Mouse (Mus musculus) limb, embryonic 14.5 days (tissue): ENCODE measurements around the gene Entpd8. TPM values are rescaled to one million over a fixed set of nuclear protein-coding genes. Genes with fewer than 3 reads are reported as not detected.

Source experiments
- ATAC-seq: fragments of 200-750 bp; cut with Nextera tagmentation; 2 replicates; pipeline ENCODE4 v1.8.0; 2017; ENCODE audit warnings: low read depth, moderate number of reproducible peaks, moderate TSS enrichment; ENCODE audit not compliant: low FRiP score
- DNase-seq: peaks from one replicate; pipeline ENCODE4 v3.0.0-alpha.2; 2015; ENCODE audit warnings: low spot score
- H3K27ac ChIP-seq: fragments of 300-500 bp; sonication (generic); replicated peaks from 2 replicates; pipeline ENCODE4 v1.5.1; 2014; ENCODE audit warnings: low read depth, mild to moderate bottlenecking, low read length, moderate library complexity, mixed read lengths
- H3K27me3 ChIP-seq: fragments of 300-500 bp; sonication (generic); 2 replicates; pipeline ENCODE4 v1.6.1; 2014; ENCODE audit warnings: low read length, mixed read lengths; ENCODE audit not compliant: control insufficient read depth, insufficient read depth
- H3K36me3 ChIP-seq: fragments of 300-500 bp; sonication (generic); 2 replicates; pipeline ENCODE4 v1.6.1; 2014; ENCODE audit warnings: mild to moderate bottlenecking, low read length, moderate library complexity, mixed read lengths; ENCODE audit not compliant: control insufficient read depth, insufficient read depth
- H3K4me1 ChIP-seq: fragments of 300-500 bp; sonication (generic); 2 replicates; pipeline ENCODE4 v1.6.1; 2014; ENCODE audit warnings: antibody characterized with exemption, low read length, mixed read lengths; ENCODE audit not compliant: control insufficient read depth, insufficient read depth
- H3K4me2 ChIP-seq: fragments of 300-500 bp; sonication (generic); replicated peaks from 2 replicates; pipeline ENCODE4 v1.6.1; 2014; ENCODE audit warnings: low read depth, mild to moderate bottlenecking, low read length, moderate library complexity; ENCODE audit not compliant: severe bottlenecking
- H3K4me3 ChIP-seq: fragments of 300-500 bp; sonication (generic); replicated peaks from 2 replicates; pipeline ENCODE4 v1.5.1; 2014; ENCODE audit warnings: low read length
- H3K9ac ChIP-seq: fragments of 300-500 bp; sonication (generic); 2 replicates; pipeline ENCODE4 v1.6.1; 2014; ENCODE audit warnings: mild to moderate bottlenecking, low read depth, low read length, moderate library complexity; ENCODE audit not compliant: severe bottlenecking
- H3K9me3 ChIP-seq: fragments of 300-500 bp; sonication (generic); 2 replicates; pipeline ENCODE4 v1.6.1; 2016; ENCODE audit warnings: low read length; ENCODE audit not compliant: control insufficient read depth
- POLR2A ChIP-seq: fragments of 200-500 bp; IDR thresholded peaks from 2 replicates; pipeline ENCODE4 v1.8.0; 2012; ENCODE audit warnings: inconsistent platforms, mild to moderate bottlenecking, moderate library complexity, borderline replicate concordance; ENCODE audit not compliant: insufficient read depth, insufficient read length; ENCODE audit errors: extremely low read depth
- WGBS: fragments of 180-500 bp; shearing (Covaris S2); extraction: QIAGEN DNeasy Blood & Tissue Kit; methylation state at CpG from one replicate; pipeline ENCODE4 v1.1.7; 2014; 5-methylcytosine and 5-hydroxymethylcytosine counted together
- polyA plus RNA-seq, 2 experiments: library from polyadenylated mRNA; depleted of rRNA in 1 of 2; stranded (reverse) in 1 of 2; unstranded in 1 of 2; fragments of >200 nt; fragmentation: Nextera tagmentation in 1 of 2; extraction: Ambion mirVana in 1 of 2; gene quantifications; 2 replicates each; pipeline versions ENCODE4 v1.2.1 to v1.2.3; 2012 to 2014

The Entpd8 gene
- polyA plus RNA-seq, 2 experiments = 0.26 TPM; not detected in 1

- 75% methylated on average over 1 of the region's 1 CpGs for WGBS
- no peaks in the 10 kb centered on the region for H3K27me3 ChIP-seq
Observed at GRCm38 (mm10) chr2:25078967-25079366, 1.1 kb upstream of the Entpd8 start.

DNA sequence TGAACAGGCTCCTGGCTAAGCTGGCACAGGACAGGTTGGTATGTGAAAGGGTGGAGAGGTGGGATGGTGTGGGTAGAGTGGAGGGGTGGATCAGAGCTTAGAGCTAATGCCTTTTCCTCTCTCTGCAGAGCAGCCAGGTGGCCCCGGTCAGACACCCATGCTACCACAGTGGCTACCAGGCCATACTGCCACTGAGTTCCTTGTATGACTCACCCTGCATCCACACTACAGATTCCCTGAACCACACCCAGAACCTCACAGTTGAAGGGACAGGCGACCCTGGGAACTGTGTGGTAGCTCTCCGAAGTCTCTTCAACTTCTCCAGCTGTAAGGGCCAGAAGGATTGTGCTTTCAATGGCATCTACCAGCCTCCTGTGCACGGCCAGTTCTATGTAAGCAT, 3.6 kb downstream of the Entpd8 start:
- 80% methylated on average over 4 of the region's 4 CpGs for WGBS

More at GRCm38 (mm10) chr2:25078967-25079366, 1.1 kb upstream of the Entpd8 start:
- Histone ChIP-seq H3K9ac (no peak overlapping the region), H3K4me3 (no peak overlapping the region), H3K4me1 (no peaks in the 10 kb centered on the region), H3K27ac (no peak overlapping the region), H3K36me3 (no peaks in the 10 kb centered on the region), H3K4me2 (no peak overlapping the region), H3K9me3 (no peaks in the 10 kb centered on the region)
- no peak for DNase-seq
- TF ChIP-seq POLR2A = no peak
- no peak for ATAC-seq

DNA sequence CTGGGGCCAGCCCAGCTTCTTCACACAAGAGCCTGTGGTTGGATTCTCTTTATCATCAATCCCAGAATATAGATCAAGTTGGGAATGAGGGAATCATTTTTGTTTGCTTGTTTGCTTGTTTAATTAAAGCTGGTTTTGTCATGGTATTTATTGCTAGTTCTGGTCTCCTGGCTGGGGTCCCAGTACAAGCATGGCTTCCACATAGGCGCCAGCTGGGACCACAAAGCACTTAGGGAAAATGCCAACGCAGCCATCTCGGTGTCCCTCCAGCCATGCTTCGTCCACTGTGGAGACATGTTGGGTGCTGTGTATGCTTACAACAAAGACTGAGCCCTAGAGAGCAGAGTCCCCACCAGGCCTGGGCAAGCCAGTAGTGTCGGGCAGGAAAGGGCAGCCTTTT, 5.5 kb downstream of the Entpd8 start:
- no peak overlapping the region for H3K4me2 ChIP-seq
- H3K36me3 ChIP-seq = no peaks in the 10 kb centered on the region
- no peak overlapping the region for H3K9ac ChIP-seq
- no peak overlapping the region for H3K4me3 ChIP-seq
- no peak for TF ChIP-seq POLR2A
- no peak overlapping the region for H3K27ac ChIP-seq
- whole genome bisulfite sequencing = 81% methylated on average over 5 of the region's 5 CpGs
- ATAC-seq (no peak), DNase-seq (no peak)
- no peaks in the 10 kb centered on the region for H3K27me3 ChIP-seq
- no peaks in the 10 kb centered on the region for H3K9me3 ChIP-seq
- no peaks in the 10 kb centered on the region for H3K4me1 ChIP-seq

More for the DNA sequence above, 3.6 kb downstream of the Entpd8 start:
- no peak overlapping the region for H3K9ac ChIP-seq
- H3K27ac ChIP-seq = no peak overlapping the region
- no peak for TF ChIP-seq POLR2A
- ATAC-seq (no peak), DNase-seq (no peak)
- no peaks in the 10 kb centered on the region for H3K9me3 ChIP-seq
- H3K4me3 ChIP-seq = no peak overlapping the region
- H3K36me3 ChIP-seq = no peaks in the 10 kb centered on the region
- no peaks in the 10 kb centered on the region for H3K27me3 ChIP-seq
- H3K4me1 ChIP-seq = no peaks in the 10 kb centered on the region
- no peak overlapping the region for H3K4me2 ChIP-seq

DNA sequence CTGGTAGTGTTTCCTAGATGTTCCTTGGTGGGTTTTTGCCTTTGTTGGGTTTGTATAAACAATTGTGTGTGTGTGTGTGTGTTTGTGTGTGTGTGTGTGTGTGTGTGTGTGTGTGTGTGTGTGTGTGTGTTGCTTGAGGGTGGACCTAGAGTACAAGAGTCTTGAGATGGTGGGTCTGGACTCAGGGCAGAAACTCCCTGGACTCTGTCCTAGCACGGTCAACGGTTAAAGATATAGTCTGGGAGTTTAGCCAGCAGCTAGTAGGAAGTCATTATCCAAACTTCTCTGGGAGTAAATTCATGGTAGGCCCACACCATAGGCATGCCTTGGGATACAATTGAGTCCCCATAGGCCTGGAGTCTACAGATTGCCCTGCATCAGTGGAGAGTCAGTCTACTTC, 7.7 kb downstream of the Entpd8 start:
- Histone ChIP-seq H3K4me2 (no peak overlapping the region), H3K27ac (no peak overlapping the region), H3K4me3 (no peak overlapping the region), H3K36me3 (no peaks in the 10 kb centered on the region), H3K9ac (no peak overlapping the region), H3K9me3 (no peaks in the 10 kb centered on the region), H3K27me3 (no peaks in the 10 kb centered on the region), H3K4me1 (no peaks in the 10 kb centered on the region)
- no peak for TF ChIP-seq POLR2A
- no peak for DNase-seq
- WGBS = 96% methylated on average over 2 of the region's 2 CpGs
- ATAC-seq = no peak

- no peak overlapping the region for H3K4me2 ChIP-seq
- ATAC-seq = no peak
- no peaks in the 10 kb centered on the region for H3K9me3 ChIP-seq
- no peaks in the 10 kb centered on the region for H3K36me3 ChIP-seq
- H3K4me1 ChIP-seq = no peaks in the 10 kb centered on the region
- no peaks in the 10 kb centered on the region for H3K27me3 ChIP-seq
- no peak for DNase-seq
- TF ChIP-seq POLR2A = no peak
- H3K4me3 ChIP-seq = no peak overlapping the region
- H3K27ac ChIP-seq = no peak overlapping the region
- no peak overlapping the region for H3K9ac ChIP-seq
- WGBS = 86% methylated on average over 3 of the region's 3 CpGs
Observed at GRCm38 (mm10) chr2:25088636-25089035, 8.5 kb downstream of the Entpd8 start.

DNA sequence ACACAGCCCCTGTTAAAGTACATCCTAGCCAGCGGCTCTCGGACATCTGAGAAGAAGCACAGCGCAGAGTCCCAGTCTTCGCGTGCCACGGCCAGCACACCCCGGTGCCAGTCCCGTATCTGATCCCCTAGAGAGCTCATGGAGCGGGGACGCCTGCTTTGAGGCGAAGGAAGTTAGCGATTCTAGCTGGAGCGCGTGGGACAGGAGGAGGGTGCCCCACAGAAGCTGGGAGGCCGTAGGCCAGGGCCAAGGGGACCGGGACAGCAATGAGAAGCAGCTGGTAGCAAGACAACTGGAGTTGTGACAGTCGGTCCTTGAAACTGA, 14.6 kb downstream of the Entpd8 start:
- H3K9me3 ChIP-seq = no peaks in the 10 kb centered on the region
- no peak overlapping the region for H3K27ac ChIP-seq
- 48% methylated on average over 17 of the region's 17 CpGs for WGBS
- H3K4me3 ChIP-seq = no peak overlapping the region
- H3K4me1 ChIP-seq = no peaks in the 10 kb centered on the region
- no peaks in the 10 kb centered on the region for H3K36me3 ChIP-seq
- peaks cover 3% of the 10 kb centered on the region; the same call in 1 of the 2 replicates for H3K27me3 ChIP-seq
- no peak overlapping the region for H3K9ac ChIP-seq
- H3K4me2 ChIP-seq = peak overlapping the region; percentile 11; the same call in 1 of the 2 replicates
- DNase-seq (no peak), ATAC-seq (no peak)
- TF ChIP-seq POLR2A = no peak
